Mouse (Mus musculus): ENCODE measurements around the gene 4930596D02Rik. TPM values are rescaled to one million over a fixed set of nuclear protein-coding genes. Genes with fewer than 3 reads are reported as not detected.

4930596D02Rik gene
- not detected in 2 replicates for polyA plus RNA-seq (2011; ENCODE audit: insufficient read length, low read depth, missing spikeins)

DNA sequence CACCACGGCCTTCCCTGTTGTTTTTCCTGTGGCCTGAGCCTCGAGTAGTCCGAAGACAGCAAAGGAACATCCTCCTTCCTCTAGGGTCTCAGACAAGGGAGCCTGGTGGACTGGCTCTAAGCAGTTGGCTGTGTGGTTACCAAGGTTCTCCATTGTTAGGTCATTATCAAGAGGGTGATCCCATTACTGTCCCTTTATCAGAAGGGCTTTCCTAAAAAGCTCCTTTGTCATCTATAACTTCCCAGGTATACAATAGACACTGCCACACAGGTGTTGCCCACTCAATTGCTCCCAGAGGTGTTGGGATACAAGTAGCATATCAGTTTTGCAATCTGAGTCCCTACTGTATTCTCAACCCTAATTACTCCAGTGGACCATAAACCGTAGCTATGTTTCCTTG lies at the start of gene 4930596D02Rik:
4930596D02Rik (minus strand) TSS at position 101 of the 400 bp plus-strand sequence.
- no peaks in the 10 kb centered on the region for H3K4me1 ChIP-seq (ENCODE audit: control insufficient read depth, insufficient read depth, low read length)
- TF ChIP-seq POLR2A (IDR thresholded peaks at IDR 0.05; ENCODE audit: low read depth, low read length) = no peak
- no peak for TF ChIP-seq CTCF (IDR thresholded peaks at IDR 0.05; ENCODE audit: borderline replicate concordance, insufficient read depth, low read length)
- no peak within 1 kb of the TSS for H3K27ac ChIP-seq (ENCODE audit: insufficient read depth, low read length)
- H3K4me3 ChIP-seq (ENCODE audit: insufficient read depth, low read length) = no peak within 1 kb of the TSS

DNA sequence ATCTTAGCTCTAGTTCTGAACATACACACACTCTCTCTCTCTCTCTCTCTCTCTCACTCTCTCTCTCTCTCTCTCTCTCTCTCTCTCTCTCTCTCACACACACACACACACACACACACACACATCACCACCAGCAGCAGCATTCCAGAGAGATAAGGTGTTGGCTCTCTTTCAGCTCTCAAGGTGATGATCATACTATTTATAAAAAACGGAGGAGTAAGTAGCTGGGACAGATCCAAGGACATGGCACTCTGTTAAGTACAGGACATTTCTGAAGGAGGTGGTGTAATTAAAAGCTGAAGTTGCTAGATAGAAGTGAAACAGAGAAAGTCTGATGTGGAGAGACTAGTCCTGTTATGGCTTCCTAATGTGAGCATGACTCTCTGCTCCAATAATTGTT lies 41.5 kb upstream of the 4930596D02Rik start:
- Histone ChIP-seq H3K4me1 (ENCODE audit: control insufficient read depth, insufficient read depth, low read length) (no peaks in the 10 kb centered on the region), H3K4me3 (ENCODE audit: insufficient read depth, low read length) (no peak overlapping the region), H3K27ac (ENCODE audit: insufficient read depth, low read length) (no peak overlapping the region)
- TF ChIP-seq POLR2A (IDR thresholded peaks at IDR 0.05; ENCODE audit: low read depth, low read length) = no peak
- TF ChIP-seq CTCF (IDR thresholded peaks at IDR 0.05; ENCODE audit: borderline replicate concordance, insufficient read depth, low read length) = no peak

DNA sequence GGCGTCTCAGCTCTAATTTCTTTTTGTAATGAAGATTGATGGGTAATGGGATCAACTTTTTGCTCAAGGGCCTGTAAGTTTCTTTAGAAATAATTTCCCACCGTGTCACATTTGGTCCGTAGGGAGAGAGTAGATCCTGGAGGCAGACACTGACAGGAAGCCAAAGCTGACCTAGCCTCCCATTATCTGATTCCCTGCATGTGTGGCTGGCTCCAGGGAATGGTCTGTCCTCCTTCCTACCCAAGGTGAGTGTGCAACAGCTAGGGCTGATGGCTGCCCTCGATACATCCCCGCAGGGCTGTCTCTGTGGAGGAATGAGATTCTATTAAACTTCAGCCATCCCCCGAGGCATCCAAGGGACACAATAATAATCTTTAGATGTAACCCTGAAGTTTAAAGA lies 33.5 kb upstream of the 4930596D02Rik start:
- Histone ChIP-seq H3K27ac (ENCODE audit: insufficient read depth, low read length) (no peak overlapping the region), H3K4me3 (ENCODE audit: insufficient read depth, low read length) (no peak overlapping the region), H3K4me1 (ENCODE audit: control insufficient read depth, insufficient read depth, low read length) (no peaks in the 10 kb centered on the region)
- TF ChIP-seq CTCF (IDR thresholded peaks at IDR 0.05; ENCODE audit: borderline replicate concordance, insufficient read depth, low read length) (no peak), POLR2A (IDR thresholded peaks at IDR 0.05; ENCODE audit: low read depth, low read length) (no peak)

DNA sequence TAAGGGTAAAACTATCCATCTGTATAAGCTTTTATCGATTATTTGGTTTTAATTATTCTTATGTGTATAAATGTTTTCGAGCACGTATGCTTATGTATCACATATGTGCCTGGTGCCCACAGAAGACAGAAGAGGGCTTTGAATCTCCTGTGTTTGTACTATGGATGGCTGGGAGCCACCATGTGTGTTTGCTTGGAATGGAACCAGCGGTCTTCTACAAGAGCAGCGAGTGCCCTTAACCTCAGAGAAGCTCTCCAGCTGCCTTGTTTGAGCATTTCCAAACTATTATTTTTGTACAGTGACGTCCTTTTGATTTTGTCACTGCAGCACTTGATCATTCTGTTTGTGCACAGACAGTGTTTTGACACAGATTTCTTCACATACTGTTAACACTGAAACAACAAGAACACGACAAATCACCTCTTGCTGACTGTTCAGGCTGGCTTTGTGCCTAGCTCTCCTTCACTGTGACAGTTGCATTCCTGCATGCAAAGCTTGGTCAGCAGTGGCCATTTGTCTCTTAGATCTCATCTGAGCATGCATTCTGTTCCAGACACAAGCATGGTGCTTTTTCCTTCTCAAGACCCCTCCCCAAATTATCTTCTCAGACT lies 30.4 kb upstream of the 4930596D02Rik start:
- Histone ChIP-seq H3K4me3 (ENCODE audit: insufficient read depth, low read length) (no peak overlapping the region), H3K27ac (ENCODE audit: insufficient read depth, low read length) (no peak overlapping the region), H3K4me1 (ENCODE audit: control insufficient read depth, insufficient read depth, low read length) (no peaks in the 10 kb centered on the region)
- TF ChIP-seq CTCF (IDR thresholded peaks at IDR 0.05; ENCODE audit: borderline replicate concordance, insufficient read depth, low read length) = no peak
- TF ChIP-seq POLR2A (IDR thresholded peaks at IDR 0.05; ENCODE audit: low read depth, low read length) = no peak

DNA sequence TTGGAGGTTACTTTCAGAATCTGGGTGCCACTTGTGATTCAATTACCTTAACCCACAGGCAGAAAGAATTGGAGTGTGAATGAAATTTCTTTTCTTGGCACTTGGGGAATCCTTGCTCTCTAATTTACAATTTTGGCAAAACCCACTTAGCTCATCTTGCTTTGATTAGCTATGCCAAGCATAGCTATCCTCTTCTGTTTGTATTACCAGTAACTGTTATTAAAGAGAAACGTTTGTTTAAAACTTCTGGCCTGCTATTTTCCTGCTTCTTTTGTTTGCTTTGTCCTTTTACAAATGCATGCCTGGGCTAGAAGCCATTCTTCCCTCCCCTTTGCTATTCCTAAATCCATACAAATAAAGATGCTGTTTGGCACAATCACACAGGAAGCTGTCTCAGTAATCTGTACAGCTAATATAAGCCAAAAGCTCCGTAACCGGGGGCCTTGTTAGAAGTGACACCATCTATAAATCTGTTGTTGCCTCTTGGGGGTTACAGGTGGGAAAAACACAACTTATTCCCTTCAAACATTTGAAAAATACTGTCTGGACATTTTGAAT lies 19.0 kb downstream of the 4930596D02Rik start:
- H3K4me1 ChIP-seq (ENCODE audit: control insufficient read depth, insufficient read depth, low read length) = no peaks in the 10 kb centered on the region
- no peak overlapping the region for H3K27ac ChIP-seq (ENCODE audit: insufficient read depth, low read length)
- TF ChIP-seq POLR2A (IDR thresholded peaks at IDR 0.05; ENCODE audit: low read depth, low read length) (no peak), CTCF (IDR thresholded peaks at IDR 0.05; ENCODE audit: borderline replicate concordance, insufficient read depth, low read length) (no peak)
- H3K4me3 ChIP-seq (ENCODE audit: insufficient read depth, low read length) = no peak overlapping the region

DNA sequence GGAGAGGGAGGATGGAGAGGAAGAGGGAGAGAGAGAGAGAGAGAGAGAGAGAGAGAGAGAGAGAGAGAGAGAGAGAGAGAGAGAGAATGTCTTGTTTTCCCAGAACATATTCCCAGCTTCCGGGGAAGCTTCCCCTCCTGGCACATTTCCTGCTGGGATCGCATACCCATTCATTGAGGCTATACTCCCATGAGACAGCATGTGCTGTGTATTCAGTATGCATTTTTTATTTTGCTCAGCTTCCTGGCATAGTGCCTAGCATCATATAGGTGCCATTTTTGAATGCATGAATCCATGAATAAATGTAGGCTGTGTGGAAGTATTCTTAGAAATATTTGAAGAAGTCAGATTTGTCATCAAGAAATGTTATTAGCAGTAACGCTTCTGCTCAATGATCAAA lies 31.7 kb downstream of the 4930596D02Rik start:
- H3K4me3 ChIP-seq (ENCODE audit: insufficient read depth, low read length) = no peak overlapping the region
- no peaks in the 10 kb centered on the region for H3K4me1 ChIP-seq (ENCODE audit: control insufficient read depth, insufficient read depth, low read length)
- no peak for TF ChIP-seq CTCF (IDR thresholded peaks at IDR 0.05; ENCODE audit: borderline replicate concordance, insufficient read depth, low read length)
- TF ChIP-seq POLR2A (IDR thresholded peaks at IDR 0.05; ENCODE audit: low read depth, low read length) = no peak
- H3K27ac ChIP-seq (ENCODE audit: insufficient read depth, low read length) = no peak overlapping the region

DNA sequence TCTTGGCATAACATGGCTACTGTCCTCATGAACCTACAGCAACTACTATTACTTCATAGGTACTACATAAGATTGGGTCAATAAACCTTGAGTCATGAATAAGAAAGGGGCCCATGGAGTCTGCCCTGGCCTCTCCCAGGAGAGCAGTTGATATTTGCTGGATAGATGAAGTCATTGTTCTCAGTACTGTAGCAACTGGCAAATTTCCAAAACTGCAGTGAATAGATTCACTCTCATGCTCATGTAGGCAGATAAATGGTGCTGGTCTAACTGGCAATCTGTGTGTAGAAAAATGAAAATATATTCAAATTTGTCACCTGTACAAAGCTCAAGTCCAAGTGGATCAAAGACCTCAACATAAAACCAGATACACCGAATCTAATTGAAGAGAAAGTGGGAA lies 38.5 kb downstream of the 4930596D02Rik start:
- Histone ChIP-seq H3K27ac (ENCODE audit: insufficient read depth, low read length) (no peak overlapping the region), H3K4me3 (ENCODE audit: insufficient read depth, low read length) (no peak overlapping the region), H3K4me1 (ENCODE audit: control insufficient read depth, insufficient read depth, low read length) (no peaks in the 10 kb centered on the region)
- TF ChIP-seq CTCF (IDR thresholded peaks at IDR 0.05; ENCODE audit: borderline replicate concordance, insufficient read depth, low read length) = no peak
- no peak for TF ChIP-seq POLR2A (IDR thresholded peaks at IDR 0.05; ENCODE audit: low read depth, low read length)
